Mouse (Mus musculus): ENCODE data around the gene Brd7.

The Brd7 gene

GRCm38 (mm10) chr8:88286421-88286960 lies 75.5 kb downstream of the Brd7 start:
- in situ Hi-C loops (cut with MboI; ENCODE audit: low sequenced_read_pairs) = no loop called here

- in situ Hi-C loops (cut with MboI; ENCODE audit: low sequenced_read_pairs) = no loop called here
Observed at GRCm38 (mm10) chr8:88285469-88286356, 76.3 kb downstream of the Brd7 start.

DNA sequence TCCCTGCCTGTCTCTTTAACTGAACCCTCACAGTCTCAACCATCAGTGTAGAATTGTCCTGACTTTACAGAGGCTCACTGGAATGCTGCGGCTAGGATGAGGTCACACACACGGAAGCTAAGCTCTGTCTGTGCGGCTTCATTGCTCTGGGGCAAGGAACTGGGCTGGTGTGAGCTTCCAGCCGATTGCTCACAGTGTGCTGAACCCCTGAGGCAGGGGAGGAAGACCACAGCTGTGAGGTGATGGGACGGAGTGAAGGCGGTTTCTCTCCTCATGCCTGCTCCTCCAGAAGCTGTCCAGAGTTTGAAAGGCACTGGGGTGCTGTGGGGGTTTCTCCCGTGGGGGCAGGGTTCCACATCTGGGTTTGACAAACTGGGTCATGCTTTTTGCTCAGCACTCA lies 77.3 kb downstream of the Brd7 start:
- in situ Hi-C loops (cut with MboI; ENCODE audit: low sequenced_read_pairs) = no loop called here

DNA sequence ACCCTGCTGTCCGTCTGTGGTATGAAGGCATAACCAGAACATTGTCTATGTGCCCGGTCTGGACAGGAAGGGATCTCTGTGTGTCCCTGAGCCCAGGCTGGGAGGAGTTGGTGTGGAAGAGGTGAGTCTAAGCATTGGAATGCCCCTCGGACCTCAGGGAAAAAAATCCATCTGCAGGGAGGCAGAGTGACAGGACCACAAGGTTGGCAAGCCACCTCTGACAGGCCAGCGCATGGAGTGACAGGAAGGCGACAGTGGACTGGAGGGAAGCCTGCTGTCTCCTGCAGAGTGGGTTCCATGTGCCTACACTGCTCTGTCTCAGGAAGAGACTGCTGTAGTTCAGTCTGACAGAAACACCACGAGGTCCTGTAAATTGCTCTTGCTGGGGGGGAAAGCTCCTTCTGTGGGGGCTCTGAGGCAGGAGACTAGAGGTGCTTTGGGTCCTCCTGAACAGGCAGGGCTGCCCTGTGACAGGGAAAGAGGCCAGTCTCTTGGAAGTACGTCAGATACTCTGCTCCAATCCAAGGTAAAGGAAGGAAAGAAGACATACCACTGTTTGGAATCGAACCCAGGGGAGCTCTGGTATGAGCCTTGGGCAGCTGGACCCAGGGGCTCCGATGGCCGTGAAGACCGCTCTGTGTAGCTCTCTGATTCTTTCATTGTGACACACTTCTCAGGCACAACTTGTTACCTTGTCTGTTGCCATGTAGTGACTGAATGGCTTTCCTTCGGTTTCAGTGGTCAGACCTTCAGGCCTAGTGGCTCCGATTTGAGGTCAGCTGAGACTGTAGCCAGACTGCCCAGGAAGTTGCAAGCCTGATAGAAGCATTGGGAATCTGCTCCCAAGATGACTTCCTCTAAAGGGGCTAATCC lies 78.5 kb downstream of the Brd7 start:
- in situ Hi-C loops (cut with MboI; ENCODE audit: low sequenced_read_pairs) = no loop called here

GRCm38 (mm10) chr8:88282684-88283083 lies 79.3 kb downstream of the Brd7 start:
- in situ Hi-C loops (cut with MboI; ENCODE audit: low sequenced_read_pairs) = no loop called here
